In genomic region chr9:47572132-47572531, GRCm38 (mm10) we compare ENCODE assay signal across 25 mouse cellular contexts. TPM values are rescaled to one million over a fixed set of nuclear protein-coding genes. Genes with fewer than 3 reads are reported as not detected.
DNase-seq lines count a peak whose midpoint lies in the region; TF ChIP-seq lines count a peak whose summit lies in the region.
"Had no signal": no experiment of that assay in that cellular context is flagged by ENCODE, and none has a peak within 500 bp of the region (broad histone marks: within the 10 kb centered on the region; RNA-seq: fewer than 3 reads in every experiment).

No protein-coding gene starts in this region.

- peak; percentile 12 for DNase-seq in adrenal gland, postnatal 14 days
- DNase-seq in adrenal gland, adult 8-10 months, result no peak
- DNase-seq in layer of hippocampus, adult 2 months (ENCODE audit: low spot score in 2 of 2), result no peak
- DNase-seq in layer of hippocampus, postnatal 25 days (ENCODE audit: extremely low spot score in 1 of 2, low spot score in 1 of 2), result no peak
- DNase-seq in ZHBTc4 (ENCODE audit: low read depth, low spot score), result peak; percentile 14
- DNase-seq in gastrocnemius, adult 2 months, result no peak
- DNase-seq in hindbrain, embryonic 10.5 days (ENCODE audit: low spot score), result no peak
- DNase-seq: adrenal gland, postnatal 10 days; B cell, adult 2 months; cerebellum, adult 11 months; cerebellum, adult 8-10 months; cerebellum, postnatal 10 days; gastrocnemius, postnatal 14 days; heart, adult 18-20 months; heart, postnatal 14 days; kidney, adult 11 months had no signal

- TF ChIP-seq EP300 in ES-Bruce4 (IDR thresholded peaks at IDR 0.05; ENCODE audit: insufficient read depth, low read depth, low read length), result no peak

- peaks cover 2% of the 10 kb centered on the region for H3K4me1 ChIP-seq in ES-Bruce4 (ENCODE audit: control insufficient read depth, insufficient read depth, low read length)
- H3K4me1 ChIP-seq in hindbrain, embryonic 10.5 days (replicated peaks), result peaks cover 42% of the 10 kb centered on the region

- H3K4me3 ChIP-seq in layer of hippocampus, adult 2 months, result no peak overlapping the region
- H3K4me3 ChIP-seq in ES-Bruce4 (ENCODE audit: low read depth, low read length), result peak overlapping the region; percentile 81
- no peak overlapping the region for H3K4me3 ChIP-seq in gastrocnemius, adult 2 months
- H3K4me3 ChIP-seq in hindbrain, embryonic 10.5 days, result no peak overlapping the region
- H3K4me3 ChIP-seq: forebrain, embryonic 10.5 days; forebrain, embryonic 13.5 days; heart, embryonic 10.5 days; heart, embryonic 13.5 days; hindbrain, embryonic 13.5 days; intestine, embryonic 15.5 days had no signal

- H3K27ac ChIP-seq in layer of hippocampus, adult 2 months, result peak overlapping the region; percentile 62; the same call in 1 of the 2 replicates
- H3K27ac ChIP-seq in ES-Bruce4 (ENCODE audit: insufficient read depth, low read length), result no peak overlapping the region
- no peak overlapping the region for H3K27ac ChIP-seq in gastrocnemius, adult 2 months
- H3K27ac ChIP-seq in hindbrain, embryonic 10.5 days, result no peak overlapping the region
- H3K27ac ChIP-seq: forebrain, embryonic 10.5 days; forebrain, embryonic 13.5 days; heart, embryonic 10.5 days; heart, embryonic 13.5 days; hindbrain, embryonic 13.5 days; intestine, embryonic 15.5 days had no signal

- TF ChIP-seq POLR2A in ES-Bruce4 (IDR thresholded peaks at IDR 0.05; ENCODE audit: insufficient read depth, low read length), result no peak

- no peaks in the 10 kb centered on the region for H3K36me3 ChIP-seq in ES-Bruce4 (ENCODE audit: control insufficient read depth, insufficient read depth, low read length, poor library complexity, severe bottlenecking)
- peaks cover 12% of the 10 kb centered on the region; the same call in 1 of the 2 replicates for H3K36me3 ChIP-seq in hindbrain, embryonic 10.5 days
- H3K36me3 ChIP-seq: G1E; heart, embryonic 10.5 days; heart, embryonic 13.5 days; hindbrain, embryonic 13.5 days; intestine, embryonic 15.5 days had no signal

- H3K9me3 ChIP-seq in ES-Bruce4 (replicated peaks; ENCODE audit: control insufficient read depth, insufficient read depth, low read length, poor library complexity, severe bottlenecking), result no peaks in the 10 kb centered on the region
- no peaks in the 10 kb centered on the region for H3K9me3 ChIP-seq in hindbrain, embryonic 10.5 days
- H3K9me3 ChIP-seq: forebrain, embryonic 10.5 days; forebrain, embryonic 13.5 days; heart, embryonic 10.5 days; heart, embryonic 13.5 days; hindbrain, embryonic 13.5 days; intestine, embryonic 15.5 days had no signal

- H3K27me3 ChIP-seq in ES-Bruce4 (ENCODE audit: control insufficient read depth, insufficient read depth, low read length, poor library complexity, severe bottlenecking), result no peaks in the 10 kb centered on the region
- H3K27me3 ChIP-seq in hindbrain, embryonic 10.5 days (ENCODE audit: insufficient read depth, poor library complexity, severe bottlenecking), result no peaks in the 10 kb centered on the region
- H3K27me3 ChIP-seq: CH12.LX; forebrain, embryonic 13.5 days; hindbrain, embryonic 13.5 days; intestine, embryonic 15.5 days had no signal

- intact Hi-C loops in gastrocnemius, adult 2 months (cut with DNase I), result no loop called here

- no peak overlapping the region for H3K9ac ChIP-seq in ES-Bruce4 (ENCODE audit: low read depth, poor library complexity, severe bottlenecking)
- H3K9ac ChIP-seq: forebrain, embryonic 13.5 days; heart, embryonic 13.5 days; hindbrain, embryonic 13.5 days; intestine, embryonic 15.5 days had no signal

- 90% methylated on average over 5 of the region's 5 CpGs for WGBS in hindbrain, embryonic 10.5 days

- TF ChIP-seq CTCF in layer of hippocampus, adult 2 months (conservative IDR thresholded peaks at IDR 0.05), result no peak
- TF ChIP-seq CTCF in ES-Bruce4 (IDR thresholded peaks at IDR 0.05; ENCODE audit: low read depth, low read length), result no peak
- no peak for TF ChIP-seq CTCF in gastrocnemius, adult 2 months (IDR thresholded peaks at IDR 0.05)

RNA-seq across cellular contexts. Expression of gene Cadm1, which starts 42.2 kb away (rescaled TPM):
- total RNA-seq in adrenal gland, postnatal 14 days (2021), result 31.9 and 32.7 TPM in 2 replicates
- 10 to 100 TPM; 38.4 to 69.9 (median 49.7) TPM for total RNA-seq in adrenal gland, adult 8-10 months (2022)
- total RNA-seq in layer of hippocampus, adult 2 months (2021), result 100 to 1,000 TPM; 237 to 250 TPM
- total RNA-seq in layer of hippocampus, postnatal 25 days (2021), result 100 to 1,000 TPM; 234 to 235 TPM
- 62.7 and 70.3 TPM in 2 replicates for polyA plus RNA-seq in ES-Bruce4 (2011; ENCODE audit: insufficient read depth, insufficient read length, low read depth, missing spikeins)
- 1 to 10 TPM; 3.1 to 4.9 TPM for total RNA-seq in gastrocnemius, adult 2 months (2021)
- 111 and 168 TPM in 2 replicates for polyA plus RNA-seq in hindbrain, embryonic 10.5 days (2016; fragmentation: Nextera tagmentation; extraction: Ambion mirVana)
- total RNA-seq: CH12.LX had no signal
- polyA plus RNA-seq: G1E had no signal

Comparison
In these comparisons a context has a peak if more than half of its experiments do, and no peak if none do; other contexts are left out.
1. DNase-seq: peak in adrenal gland, postnatal 14 days (single experiment) and ZHBTc4 (single experiment); none in adrenal gland, adult 8-10 months (single experiment), layer of hippocampus, adult 2 months (0 of 2), layer of hippocampus, postnatal 25 days (0 of 2), gastrocnemius, adult 2 months (single experiment) and hindbrain, embryonic 10.5 days (single experiment).